19 mouse cellular contexts compared by ENCODE assay signal in genomic region chr4:65821070-65821469, GRCm38 (mm10).
A peak's percentile ranks its signal among the peaks of the same experiment; 100 is the strongest.
DNase-seq lines count a peak whose midpoint lies in the region; ATAC-seq lines count a peak whose summit lies in the region.
"Had no signal": no experiment of that assay in that cellular context is flagged by ENCODE, and none has a peak within 500 bp of the region (broad histone marks: within the 10 kb centered on the region; RNA-seq: fewer than 3 reads in every experiment).

No protein-coding gene starts in this region.

- H3K27ac ChIP-seq in heart, embryonic 14.5 days (replicated peaks in 1 of 2; ENCODE audit: control insufficient read depth in 1 of 2, insufficient read depth in 1 of 2, low read depth in 2 of 2, low read length in 2 of 2): peak overlapping the region; percentile 47 to 60; a peak in 3 of 4 replicates
- H3K27ac ChIP-seq in midbrain, embryonic 14.5 days (replicated peaks; ENCODE audit: low read depth, low read length): 0 out of 2 replicates have a peak overlapping the region, but pooled peaks have one; percentile 26
- no peak overlapping the region for H3K27ac ChIP-seq in midbrain, embryonic 15.5 days
- H3K27ac ChIP-seq: embryonic facial prominence, embryonic 12.5 days; forebrain, embryonic 12.5 days; heart, adult 2 months; hindbrain, embryonic 12.5 days had no signal

- intact Hi-C loops in heart, postnatal 36 days (cut with DNase I): no loop called here
- intact Hi-C loops in heart, postnatal 10 days (cut with DNase I): no loop called here

- no peak for DNase-seq in heart, postnatal 36 days
- peak; percentile 16 to 22 for DNase-seq in heart, postnatal 10 days
- DNase-seq in heart, adult 11 months: no peak
- DNase-seq in midbrain, embryonic 14.5 days: no peak
- DNase-seq in brain, adult 2 months (ENCODE audit: low read depth, low spot score): peak; percentile 47
- no peak for DNase-seq in adrenal gland, postnatal 14 days
- DNase-seq: adrenal gland, postnatal 10 days; cerebellum, postnatal 10 days; embryo, embryonic 11 days; gastrocnemius, postnatal 10 days had no signal

- no peak overlapping the region for H3K9ac ChIP-seq in heart, embryonic 14.5 days (ENCODE audit: low read length)
- no peak overlapping the region for H3K9ac ChIP-seq in midbrain, embryonic 14.5 days (replicated peaks; ENCODE audit: low read length)
- H3K9ac ChIP-seq in midbrain, embryonic 15.5 days: no peak overlapping the region
- H3K9ac ChIP-seq: embryonic facial prominence, embryonic 12.5 days; forebrain, embryonic 12.5 days; hindbrain, embryonic 12.5 days had no signal

- H3K36me3 ChIP-seq in heart, embryonic 14.5 days (ENCODE audit: control insufficient read depth, insufficient read depth, low read length): no peaks in the 10 kb centered on the region
- no peaks in the 10 kb centered on the region for H3K36me3 ChIP-seq in midbrain, embryonic 14.5 days (ENCODE audit: control insufficient read depth, insufficient read depth, low read length)
- no peaks in the 10 kb centered on the region for H3K36me3 ChIP-seq in midbrain, embryonic 15.5 days (replicated peaks)
- H3K36me3 ChIP-seq: embryonic facial prominence, embryonic 12.5 days; forebrain, embryonic 12.5 days; hindbrain, embryonic 12.5 days had no signal

- no peaks in the 10 kb centered on the region for H3K27me3 ChIP-seq in heart, embryonic 14.5 days (ENCODE audit: control insufficient read depth, insufficient read depth, low read length)
- no peaks in the 10 kb centered on the region for H3K27me3 ChIP-seq in midbrain, embryonic 14.5 days (ENCODE audit: control insufficient read depth, insufficient read depth, low read length)
- H3K27me3 ChIP-seq in midbrain, embryonic 15.5 days (replicated peaks): no peaks in the 10 kb centered on the region
- H3K27me3 ChIP-seq: embryonic facial prominence, embryonic 12.5 days; forebrain, embryonic 12.5 days; hindbrain, embryonic 12.5 days had no signal

- no peak overlapping the region for H3K4me3 ChIP-seq in heart, embryonic 14.5 days (ENCODE audit: control insufficient read depth in 1 of 2, insufficient read depth in 1 of 2, low read depth in 1 of 2, low read length in 2 of 2)
- no peak overlapping the region for H3K4me3 ChIP-seq in midbrain, embryonic 14.5 days (replicated peaks; ENCODE audit: low read depth, low read length)
- H3K4me3 ChIP-seq in midbrain, embryonic 15.5 days: no peak overlapping the region
- H3K4me3 ChIP-seq: embryonic facial prominence, embryonic 12.5 days; forebrain, embryonic 12.5 days; heart, adult 2 months; hindbrain, embryonic 12.5 days had no signal

- peaks cover 0 to 19% of the 10 kb centered on the region in 2 experiments; a peak in 3 of 4 replicates for H3K4me1 ChIP-seq in heart, embryonic 14.5 days (ENCODE audit: control insufficient read depth in 2 of 2, insufficient read depth in 2 of 2, low read length in 2 of 2)
- peaks cover 11% of the 10 kb centered on the region; the same call in 1 of the 2 replicates for H3K4me1 ChIP-seq in midbrain, embryonic 14.5 days (ENCODE audit: control insufficient read depth, insufficient read depth, low read length)
- H3K4me1 ChIP-seq in midbrain, embryonic 15.5 days: peaks cover 8% of the 10 kb centered on the region
- H3K4me1 ChIP-seq: embryonic facial prominence, embryonic 12.5 days had no signal

- 26% methylated on average over 2 of the region's 2 CpGs for WGBS in heart, embryonic 14.5 days
- 71% methylated on average over 2 of the region's 2 CpGs for WGBS in midbrain, embryonic 14.5 days
- 70% methylated on average over 2 of the region's 2 CpGs for WGBS in midbrain, embryonic 15.5 days

- H3K4me2 ChIP-seq in heart, embryonic 14.5 days (ENCODE audit: low read length): no peak overlapping the region
- H3K4me2 ChIP-seq in midbrain, embryonic 14.5 days (ENCODE audit: low read length): no peak overlapping the region
- H3K4me2 ChIP-seq in midbrain, embryonic 15.5 days: no peak overlapping the region
- H3K4me2 ChIP-seq: embryonic facial prominence, embryonic 12.5 days; forebrain, embryonic 12.5 days; hindbrain, embryonic 12.5 days had no signal

- peak; percentile 39; the same call in 1 of the 2 replicates for ATAC-seq in heart, embryonic 14.5 days (ENCODE audit: insufficient number of reproducible peaks, insufficient read depth, low FRiP score, low read depth)
- ATAC-seq in midbrain, embryonic 14.5 days (ENCODE audit: low FRiP score, low TSS enrichment): no peak
- no peak for ATAC-seq in midbrain, embryonic 15.5 days (replicated peaks)
- ATAC-seq: hindbrain, embryonic 16.5 days; inflammation-experienced regulatory T-cells, adult 6 months; intestine, postnatal 0 days had no signal

- H3K9me3 ChIP-seq in heart, embryonic 14.5 days (ENCODE audit: control insufficient read depth, low read length): no peaks in the 10 kb centered on the region
- no peaks in the 10 kb centered on the region for H3K9me3 ChIP-seq in midbrain, embryonic 14.5 days (ENCODE audit: control insufficient read depth, low read length)
- no peaks in the 10 kb centered on the region for H3K9me3 ChIP-seq in midbrain, embryonic 15.5 days
- H3K9me3 ChIP-seq: embryonic facial prominence, embryonic 12.5 days; forebrain, embryonic 12.5 days; hindbrain, embryonic 12.5 days had no signal

Comparison
In these comparisons a context has a peak if more than half of its experiments do, and no peak if none do; other contexts are left out.
1. DNase-seq: peak in heart, postnatal 10 days (2 of 2) and brain, adult 2 months (single experiment); none in heart, postnatal 36 days (0 of 2), heart, adult 11 months (single experiment), midbrain, embryonic 14.5 days (single experiment) and adrenal gland, postnatal 14 days (single experiment).